Mouse (Mus musculus) adrenal gland, postnatal 36 days (tissue): ENCODE results near the gene Gm12800. TPM values are rescaled to one million over a fixed set of nuclear protein-coding genes. Genes with fewer than 3 reads are reported as not detected.
"Not testable (repeated sequence)": the region's sequence is repeated elsewhere in the genome, so short reads cannot be mapped to it uniquely, and the experiment has no call there.

Experiments
- DNase-seq, 2 experiments: peaks; one replicate each; pipeline ENCODE4 v3.0.0; 2021; ENCODE audit warnings: mixed read lengths in 1 of 2
- long read RNA-seq, 2 experiments: library from polyadenylated mRNA; stranded (forward); transcript quantifications; one replicate each; pipeline ENCODE4 v2.0.0; 2021; ENCODE audit warnings: borderline sequencing depth in 2 of 2
- total RNA-seq, 2 experiments: library from RNA; stranded (reverse); gene quantifications; 2 replicates each; pipeline ENCODE4 v1.2.3; 2021

The Gm12800 gene
- not detected for total RNA-seq
- long read RNA-seq, experiment 1, result 0 reads
- long read RNA-seq, experiment 2, result 0 reads

- DNase-seq, result not testable (repeated sequence)
Observed at GRCm38 (mm10) chr4:101908821-101909220, at the start of gene Gm12800. TSS of gene Gm12800 (plus strand) at chr4:101909121.

- DNase-seq, result peak in 1 of 2 experiments; percentile 17
Observed at GRCm38 (mm10) chr4:101860873-101861272, 48.0 kb upstream of the Gm12800 start.

- no peak for DNase-seq
Observed at GRCm38 (mm10) chr4:101862289-101862688, 46.6 kb upstream of the Gm12800 start.

GRCm38 (mm10) chr4:101872031-101872430 lies 36.9 kb upstream of the Gm12800 start:
- DNase-seq, result not testable (repeated sequence)

GRCm38 (mm10) chr4:101875687-101876086 lies 33.2 kb upstream of the Gm12800 start:
- DNase-seq, result not testable (repeated sequence)

GRCm38 (mm10) chr4:101883641-101884040 lies 25.3 kb upstream of the Gm12800 start:
- DNase-seq, result no peak

GRCm38 (mm10) chr4:101889377-101889776 lies 19.5 kb upstream of the Gm12800 start:
- no peak for DNase-seq

GRCm38 (mm10) chr4:101893656-101894420 lies 15.1 kb upstream of the Gm12800 start, which contains the start of gene C130073F10Rik:
TSS of gene C130073F10Rik (minus strand) at chr4:101893789.
- no peak for DNase-seq

- not testable (repeated sequence) for DNase-seq
Observed at GRCm38 (mm10) chr4:101940107-101940506, 31.2 kb downstream of the Gm12800 start, which contains the start of gene Gm12794. TSS of gene Gm12794 (plus strand) at chr4:101940407.

Other genes starting within 250 kb of the Gm12800 start
- gene Lepr, start 191.7 kb upstream of the Gm12800 start, total RNA-seq, result 10 to 100 TPM; 13.8 to 15.8 TPM
- not detected for gene B020004J07Rik, start 65.1 kb upstream of the Gm12800 start, total RNA-seq
- not detected for gene C130073F10Rik, start 15.3 kb upstream of the Gm12800 start, total RNA-seq
- gene Gm12794, start 31.3 kb downstream of the Gm12800 start, total RNA-seq, result not detected
- gene Gm12790, start 71.9 kb downstream of the Gm12800 start, total RNA-seq, result not detected
- not detected for gene Gm12789, start 77.5 kb downstream of the Gm12800 start, total RNA-seq
- 1 to 10 TPM; 3.4 to 6.4 TPM for gene Pde4b, start 178.4 kb downstream of the Gm12800 start, total RNA-seq